Mouse (Mus musculus) ES-E14 (cell line): ENCODE measurements around the gene Selenbp2. TPM values are rescaled to one million over a fixed set of nuclear protein-coding genes. Genes with fewer than 3 reads are reported as not detected.
A peak's percentile ranks its signal among the peaks of the same experiment; 100 is the strongest.
"Not testable (repeated sequence)": the region's sequence is repeated elsewhere in the genome, so short reads cannot be mapped to it uniquely, and the experiment has no call there.

Experiments used
- DNase-seq: peaks from one replicate; pipeline ENCODE4 v3.0.0-alpha.2; 2013; ENCODE audit warnings: low read depth, low spot score
- H3K27ac ChIP-seq: 2 replicates; pipeline ENCODE4 v1.5.1; 2012; ENCODE audit warnings: low read depth, mild to moderate bottlenecking, low read length, moderate library complexity, mixed read lengths; ENCODE audit not compliant: poor library complexity, insufficient read depth, severe bottlenecking
- H3K36me3 ChIP-seq: 2 replicates; pipeline ENCODE4 v1.6.1; 2012; ENCODE audit warnings: mild to moderate bottlenecking, low read length, moderate library complexity, mixed read lengths; ENCODE audit not compliant: control insufficient read depth, poor library complexity, insufficient read depth, severe bottlenecking
- H3K4me1 ChIP-seq, 2 experiments: fragments of 150-350 bp in 1 of 2; sonication (generic) in 1 of 2; 2 replicates each; pipeline ENCODE4 v1.6.1; 2012; ENCODE audit warnings: low read length in 2 of 2, mild to moderate bottlenecking in 1 of 2, mixed read lengths in 1 of 2; ENCODE audit not compliant: control insufficient read depth in 2 of 2, insufficient read depth in 2 of 2, poor library complexity in 1 of 2
- H3K4me3 ChIP-seq, 2 experiments: fragments of 150-350 bp in 1 of 2; sonication (generic) in 1 of 2; 2 replicates each; pipeline ENCODE4 v1.5.1; 2012; ENCODE audit warnings: low read length in 2 of 2, low read depth in 1 of 2, mild to moderate bottlenecking in 1 of 2, mixed read lengths in 1 of 2; ENCODE audit not compliant: insufficient read depth in 1 of 2, poor library complexity in 1 of 2, severe bottlenecking in 1 of 2
- H3K9ac ChIP-seq: 2 replicates; pipeline ENCODE4 v1.6.1; 2012; ENCODE audit warnings: low read depth, mild to moderate bottlenecking, low read length, mixed read lengths; ENCODE audit not compliant: poor library complexity, insufficient read depth, severe bottlenecking
- H3K9me3 ChIP-seq: fragments of 150-350 bp; sonication (generic); 2 replicates; pipeline ENCODE4 v1.6.1; 2012; ENCODE audit warnings: low read depth, mild to moderate bottlenecking, low read length; ENCODE audit not compliant: control insufficient read depth, insufficient read depth
- CHD2 ChIP-seq: IDR thresholded peaks from 2 replicates; pipeline ENCODE4 v1.6.1; 2014; ENCODE audit warnings: mild to moderate bottlenecking, low read depth, low read length, inconsistent platforms
- HCFC1 ChIP-seq: IDR thresholded peaks from 2 replicates; pipeline ENCODE4 v1.6.1; 2012; ENCODE audit warnings: low read length, inconsistent platforms, borderline replicate concordance; ENCODE audit not compliant: insufficient read depth
- MAFK ChIP-seq: IDR thresholded peaks from 2 replicates; pipeline ENCODE4 v1.6.1; 2014; ENCODE audit warnings: mild to moderate bottlenecking, low read depth, low read length, inconsistent platforms; ENCODE audit not compliant: insufficient read depth
- ZC3H11A ChIP-seq: IDR thresholded peaks from 2 replicates; pipeline ENCODE4 v1.6.1; 2012; ENCODE audit warnings: low read depth, mild to moderate bottlenecking, inconsistent platforms, low read length, borderline replicate concordance
- ZNF384 ChIP-seq: IDR thresholded peaks from 2 replicates; pipeline ENCODE4 v1.6.1; 2012; ENCODE audit warnings: low read depth, low read length, inconsistent platforms
- in situ Hi-C, 2 experiments: fragments of 600-800 bp; cut with MboI; formaldehyde crosslinking; loops; one replicate each; pipeline ENCODE4 v1.15.1; 2025; ENCODE audit warnings: low sequenced_read_pairs in 2 of 2, inconsistent platforms in 1 of 2; ENCODE audit not compliant: unreplicated experiment in 2 of 2
- total RNA-seq: library from RNA; depleted of rRNA; stranded (reverse); fragments of 300-350 nt; gene quantifications from 2 replicates; pipeline ENCODE4 v1.2.3, GENCODE M21; 2012

Gene Selenbp2
- total RNA-seq, 1 experiment = not detected

- in situ Hi-C loops, H3K27ac ChIP-seq, H3K9ac ChIP-seq, H3K9me3 ChIP-seq, H3K4me1 ChIP-seq, H3K36me3 ChIP-seq: not testable (repeated sequence)
- peak; percentile 28 for DNase-seq
- H3K4me3 ChIP-seq = peak overlapping the region in 1 of 2 experiments; percentile 34; a peak in 1 of 4 replicates
Measured at GRCm38 (mm10) chr3:94659142-94659748, 34.1 kb upstream of the Selenbp2 start.

GRCm38 (mm10) chr3:94660841-94661240 is 32.5 kb upstream of the Selenbp2 start:
- H3K9me3 ChIP-seq, H3K4me3 ChIP-seq, in situ Hi-C loops, H3K27ac ChIP-seq, H3K9ac ChIP-seq, H3K36me3 ChIP-seq, H3K4me1 ChIP-seq, DNase-seq: not testable (repeated sequence)

- H3K27ac ChIP-seq, H3K36me3 ChIP-seq, H3K4me1 ChIP-seq, DNase-seq, H3K9ac ChIP-seq, H3K9me3 ChIP-seq, in situ Hi-C loops, H3K4me3 ChIP-seq: not testable (repeated sequence)
Measured at GRCm38 (mm10) chr3:94665060-94665802, 28.1 kb upstream of the Selenbp2 start.

- H3K36me3 ChIP-seq, H3K4me3 ChIP-seq, in situ Hi-C loops, H3K9ac ChIP-seq, H3K9me3 ChIP-seq, DNase-seq, H3K27ac ChIP-seq, H3K4me1 ChIP-seq: not testable (repeated sequence)
Measured at GRCm38 (mm10) chr3:94665896-94666295, 27.5 kb upstream of the Selenbp2 start.

- in situ Hi-C loops, H3K9ac ChIP-seq, H3K36me3 ChIP-seq, H3K4me3 ChIP-seq, H3K4me1 ChIP-seq, DNase-seq, H3K9me3 ChIP-seq, H3K27ac ChIP-seq: not testable (repeated sequence)
Measured at GRCm38 (mm10) chr3:94675101-94675500, 18.3 kb upstream of the Selenbp2 start.

GRCm38 (mm10) chr3:94679351-94679841 is 14.0 kb upstream of the Selenbp2 start:
- no peak for DNase-seq
- Histone ChIP-seq H3K9me3 (peaks cover 2% of the 10 kb centered on the region), H3K9ac (no peak overlapping the region), H3K4me3 (no peak overlapping the region), H3K36me3 (no peaks in the 10 kb centered on the region), H3K27ac (no peak overlapping the region), H3K4me1 (no peaks in the 10 kb centered on the region)
- no peak for TF ChIP-seq HCFC1
- no peak for TF ChIP-seq MAFK
- TF ChIP-seq ZC3H11A = no peak
- TF ChIP-seq CHD2 = no peak
- TF ChIP-seq ZNF384 = no peak
- in situ Hi-C loops = no loop called here

GRCm38 (mm10) chr3:94680032-94680431 is 13.3 kb upstream of the Selenbp2 start:
- DNase-seq, H3K27ac ChIP-seq, H3K4me1 ChIP-seq, in situ Hi-C loops, H3K36me3 ChIP-seq, H3K9me3 ChIP-seq, H3K9ac ChIP-seq, H3K4me3 ChIP-seq: not testable (repeated sequence)
